Comparison of ENCODE assay signal across 11 mouse cellular contexts in genomic region chr9:32720264-32721031, GRCm38 (mm10).
A peak's percentile ranks its signal among the peaks of the same experiment; 100 is the strongest.
DNase-seq lines count a peak whose midpoint lies in the region; ATAC-seq and TF ChIP-seq lines count a peak whose summit lies in the region.
"Had no signal": no experiment of that assay in that cellular context is flagged by ENCODE, and none has a peak within 500 bp of the region (broad histone marks: within the 10 kb centered on the region; RNA-seq: fewer than 3 reads in every experiment).

No protein-coding gene starts in this region.

- H3K9me3 ChIP-seq in kidney, embryonic 16.5 days (ENCODE audit: low read length) = no peaks in the 10 kb centered on the region
- no peaks in the 10 kb centered on the region for H3K9me3 ChIP-seq in CH12.LX (replicated peaks; ENCODE audit: low read length)
- H3K9me3 ChIP-seq in forebrain, embryonic 12.5 days = no peaks in the 10 kb centered on the region

- TF ChIP-seq RAD21 in CH12.LX (IDR thresholded peaks at IDR 0.05; ENCODE audit: low read depth, low read length) = no peak; the same call in 1 of the 2 replicates

- dilution Hi-C loops in CH12.LX (cut with MboI; ENCODE audit: extremely low pct_ligation_motif_present, extremely low pct_unique_long_range_greater_than_20kb, low sequenced_read_pairs) = no loop called here

- no peaks in the 10 kb centered on the region for H3K27me3 ChIP-seq in kidney, embryonic 16.5 days (ENCODE audit: insufficient read depth, low read length)
- H3K27me3 ChIP-seq in CH12.LX (replicated peaks) = no peaks in the 10 kb centered on the region
- peaks cover 18% of the 10 kb centered on the region for H3K27me3 ChIP-seq in forebrain, embryonic 12.5 days

- H3K79me2 ChIP-seq in CH12.LX (replicated peaks; ENCODE audit: control insufficient read depth, extremely low read depth, insufficient read depth, poor library complexity, severe bottlenecking) = no peaks in the 10 kb centered on the region

- ATAC-seq in kidney, embryonic 16.5 days (ENCODE audit: low FRiP score, low TSS enrichment) = peak; percentile 12; the same call in 1 of the 2 replicates
- ATAC-seq in forebrain, embryonic 12.5 days (ENCODE audit: low FRiP score) = no peak
- ATAC-seq: midbrain, embryonic 16.5 days had no signal

- intact Hi-C loops in gastrocnemius, postnatal 36 days (cut with DNase I) = no loop called here

- DNase-seq in kidney, postnatal 10 days = no peak
- DNase-seq in CH12.LX (ENCODE audit: extremely low read depth) = peak; percentile 65
- DNase-seq in embryo, embryonic 10.5 days (ENCODE audit: low spot score) = peak; percentile 90
- DNase-seq in induced T-regulatory cell, adult 2 months (ENCODE audit: low read depth) = peak; percentile 63
- no peak for DNase-seq in cerebellum, postnatal 36 days
- no peak for DNase-seq in gastrocnemius, postnatal 36 days
- DNase-seq: cerebellum, adult 11-12 months; spleen, adult 18-20 months had no signal

- no peak overlapping the region for H3K4me2 ChIP-seq in kidney, embryonic 16.5 days (replicated peaks; ENCODE audit: low read depth, low read length)
- H3K4me2 ChIP-seq in CH12.LX (ENCODE audit: insufficient read depth, low read depth, poor library complexity, severe bottlenecking) = peak overlapping the region; percentile 74
- H3K4me2 ChIP-seq in forebrain, embryonic 12.5 days = no peak overlapping the region

- in situ Hi-C loops in CH12.LX (cut with MboI; ENCODE audit: low pct_ligation_motif_present, low pct_unique_long_range_greater_than_20kb, low sequenced_read_pairs) = loop anchor here (25.0 kb wide), 1 partner anchor 217 kb away; no protein-coding TSS in a partner anchor

- peaks cover 66% of the 10 kb centered on the region for H3K4me1 ChIP-seq in kidney, embryonic 16.5 days (ENCODE audit: insufficient read depth, low read length)
- H3K4me1 ChIP-seq in CH12.LX (ENCODE audit: control insufficient read depth in 1 of 2, insufficient read depth in 2 of 2) = peaks cover 9 to 95% of the 10 kb centered on the region in 2 experiments
- H3K4me1 ChIP-seq in forebrain, embryonic 12.5 days = peaks cover 21% of the 10 kb centered on the region

- no peak for TF ChIP-seq CTCF in CH12.LX (conservative IDR thresholded peaks at IDR 0.05 in 1 of 2, IDR thresholded peaks at IDR 0.05 in 1 of 2; ENCODE audit: low read depth in 2 of 2, low read length in 2 of 2)

- no peak overlapping the region for H3K4me3 ChIP-seq in kidney, embryonic 16.5 days (ENCODE audit: low read length)
- H3K4me3 ChIP-seq in CH12.LX (replicated peaks in 1 of 3; ENCODE audit: low read depth in 2 of 3, low read length in 2 of 3, poor library complexity in 1 of 3) = peak overlapping the region; percentile 15 to 30 (median 20)
- no peak overlapping the region for H3K4me3 ChIP-seq in forebrain, embryonic 12.5 days (replicated peaks)

- peak; percentile 68; the same call in 1 of the 2 replicates for TF ChIP-seq EP300 in CH12.LX (IDR thresholded peaks at IDR 0.05; ENCODE audit: low read length)

- WGBS in kidney, embryonic 16.5 days = 29% methylated on average over 12 of the region's 12 CpGs
- WGBS in forebrain, embryonic 12.5 days = 50% methylated on average over 12 of the region's 12 CpGs

- peak overlapping the region; percentile 32; the same call in 1 of the 2 replicates for H3K9ac ChIP-seq in kidney, embryonic 16.5 days (replicated peaks; ENCODE audit: low read length)
- no peak overlapping the region; the same call in 1 of the 2 replicates for H3K9ac ChIP-seq in CH12.LX (ENCODE audit: insufficient read depth, low read depth)
- no peak overlapping the region for H3K9ac ChIP-seq in forebrain, embryonic 12.5 days

- H3K36me3 ChIP-seq in kidney, embryonic 16.5 days (ENCODE audit: insufficient read depth, low read length) = no peaks in the 10 kb centered on the region
- H3K36me3 ChIP-seq in CH12.LX (replicated peaks in 1 of 2; ENCODE audit: control insufficient read depth in 1 of 2, insufficient read depth in 1 of 2, low read length in 1 of 2) = peaks cover 0 to 31% of the 10 kb centered on the region in 2 experiments
- H3K36me3 ChIP-seq in forebrain, embryonic 12.5 days (replicated peaks) = no peaks in the 10 kb centered on the region

- peak overlapping the region; percentile 67 for H3K27ac ChIP-seq in kidney, embryonic 16.5 days (ENCODE audit: low read length)
- H3K27ac ChIP-seq in CH12.LX (ENCODE audit: insufficient read depth, low read depth) = peak overlapping the region; percentile 50
- no peak overlapping the region for H3K27ac ChIP-seq in forebrain, embryonic 12.5 days

- TF ChIP-seq POLR2A in CH12.LX (IDR thresholded peaks at IDR 0.05; ENCODE audit: low read depth, low read length) = peak; percentile 50; the same call in 1 of the 2 replicates

TF ChIP-seq in CH12.LX, 34 proteins besides CTCF, POLR2A, EP300 and RAD21:
- TF ChIP-seq NRF1 (IDR thresholded peaks at IDR 0.05; ENCODE audit: low read depth, low read length) (no peak), CHD1 (IDR thresholded peaks at IDR 0.05; ENCODE audit: low read depth, low read length) (0 out of 2 replicates have a peak, but pooled peaks have one; percentile 9), JUN (IDR thresholded peaks at IDR 0.05; ENCODE audit: insufficient read depth, low read depth, low read length) (0 out of 2 replicates have a peak, but pooled peaks have one; percentile 17), MAZ (IDR thresholded peaks at IDR 0.05; ENCODE audit: low read depth, low read length) (0 out of 2 replicates have a peak, but pooled peaks have one; percentile 32), MAX (IDR thresholded peaks at IDR 0.05; ENCODE audit: low read length) (peak; percentile 25; the same call in 1 of the 2 replicates), MYC (IDR thresholded peaks at IDR 0.05; ENCODE audit: low read depth, low read length) (no peak), ETS1 (conservative IDR thresholded peaks at IDR 0.05; ENCODE audit: low read depth, low read length) (peak; percentile 45; the same call in 1 of the 2 replicates), KAT2A (IDR thresholded peaks at IDR 0.05; ENCODE audit: insufficient replicate concordance, low read length) (0 out of 2 replicates have a peak, but pooled peaks have one; percentile 35), JUND (conservative IDR thresholded peaks at IDR 0.05; ENCODE audit: low read depth, low read length) (peak; percentile 21; the same call in 1 of the 2 replicates), RCOR1 (conservative IDR thresholded peaks at IDR 0.05; ENCODE audit: low read depth, low read length) (peak; percentile 64; the same call in 1 of the 2 replicates), NELFE (IDR thresholded peaks at IDR 0.05; ENCODE audit: low read depth, low read length) (peak; percentile 35; the same call in 1 of the 2 replicates), CHD2 (IDR thresholded peaks at IDR 0.05; ENCODE audit: low read length) (peak; percentile 49), SIN3A (IDR thresholded peaks at IDR 0.05; ENCODE audit: low read length) (no peak; the same call in 1 of the 2 replicates), GABPA (IDR thresholded peaks at IDR 0.05; ENCODE audit: insufficient replicate concordance, low read depth, low read length) (no peak), SMC3 (IDR thresholded peaks at IDR 0.05; ENCODE audit: low read depth, low read length) (0 out of 2 replicates have a peak, but pooled peaks have one; percentile 1), ZMIZ1 (IDR thresholded peaks at IDR 0.05; ENCODE audit: low read depth, low read length) (no peak), UBTF (IDR thresholded peaks at IDR 0.05; ENCODE audit: low read depth, low read length) (0 out of 2 replicates have a peak, but pooled peaks have one; percentile 5), ELF1 (IDR thresholded peaks at IDR 0.05; ENCODE audit: low read depth, low read length) (peak; percentile 47; the same call in 1 of the 2 replicates), BHLHE40 (IDR thresholded peaks at IDR 0.05; ENCODE audit: low read depth, low read length) (no peak; the same call in none of the 2 replicates), TCF12 (IDR thresholded peaks at IDR 0.05; ENCODE audit: low read depth, low read length) (peak; percentile 48; the same call in 1 of the 2 replicates), TBP (conservative IDR thresholded peaks at IDR 0.05; ENCODE audit: low read depth, low read length) (0 out of 2 replicates have a peak, but pooled peaks have one; percentile 14)

Comparison
In these comparisons a context has a peak if more than half of its experiments do, and no peak if none do; other contexts are left out.
1. H3K4me3 ChIP-seq: peak in CH12.LX (3 of 3); none in kidney, embryonic 16.5 days (single experiment) and forebrain, embryonic 12.5 days (single experiment).
2. DNase-seq: peak in CH12.LX (single experiment), embryo, embryonic 10.5 days (single experiment) and induced T-regulatory cell, adult 2 months (single experiment); none in kidney, postnatal 10 days (single experiment), cerebellum, postnatal 36 days (0 of 2) and gastrocnemius, postnatal 36 days (0 of 2).